Mouse (Mus musculus) hindbrain, embryonic 10.5 days (tissue): Measurements from ENCODE around the gene Rhox2c. TPM values are rescaled to one million over a fixed set of nuclear protein-coding genes. Genes with fewer than 3 reads are reported as not detected.
"Not testable (repeated sequence)": the region's sequence is repeated elsewhere in the genome, so short reads cannot be mapped to it uniquely, and the experiment has no call there.

Source experiments
- DNase-seq: peaks from one replicate; pipeline ENCODE4 v3.0.0-alpha.2; 2017; ENCODE audit warnings: low spot score
- H3K27ac ChIP-seq: fragments of 300-500 bp; sonication (generic); 2 replicates; pipeline ENCODE4 v1.5.1; 2016; ENCODE audit warnings: mild to moderate bottlenecking, moderate library complexity
- H3K27me3 ChIP-seq: fragments of 300-500 bp; sonication (generic); 2 replicates; pipeline ENCODE4 v1.6.1; 2016; ENCODE audit warnings: mild to moderate bottlenecking; ENCODE audit not compliant: poor library complexity, insufficient read depth, severe bottlenecking
- H3K36me3 ChIP-seq: fragments of 300-500 bp; sonication (generic); 2 replicates; pipeline ENCODE4 v1.6.1; 2016; ENCODE audit warnings: mild to moderate bottlenecking, moderate library complexity
- H3K4me1 ChIP-seq: fragments of 300-500 bp; sonication (generic); replicated peaks from 2 replicates; pipeline ENCODE4 v1.6.1; 2016; ENCODE audit warnings: mild to moderate bottlenecking
- H3K4me3 ChIP-seq: fragments of 300-500 bp; sonication (generic); 2 replicates; pipeline ENCODE4 v1.5.1; 2016; ENCODE audit warnings: mild to moderate bottlenecking, moderate library complexity
- H3K9me3 ChIP-seq: fragments of 300-500 bp; sonication (generic); 2 replicates; pipeline ENCODE4 v1.6.1; 2016; ENCODE audit warnings: mild to moderate bottlenecking, moderate library complexity
- WGBS: fragments of 180-500 bp; shearing (Covaris S2); methylation state at CpG from one replicate; pipeline ENCODE4 v1.1.7; 2016; 5-methylcytosine and 5-hydroxymethylcytosine counted together
- polyA plus RNA-seq: library from polyadenylated mRNA; unstranded; fragments of >200 nt; fragmentation: Nextera tagmentation; extraction: Ambion mirVana; gene quantifications from 2 replicates; pipeline ENCODE4 v1.2.1, GENCODE M21; 2016

Rhox2c gene
- 0.27 and 1.7 TPM in 2 replicates for polyA plus RNA-seq

- not testable (repeated sequence) for H3K27me3 ChIP-seq, H3K4me1 ChIP-seq, DNase-seq, H3K27ac ChIP-seq, H3K36me3 ChIP-seq, H3K9me3 ChIP-seq, H3K4me3 ChIP-seq
- 92% methylated on average over 9 of the region's 10 CpGs for WGBS
Observed at GRCm38 (mm10) chrX:37453380-37453779, at the start of gene Rhox2c. Gene Rhox2c, plus strand, starts transcription at chrX:37453680.

- no CpG with 5 or more reads among the region's 9 CpGs for WGBS
- not testable (repeated sequence) for H3K4me3 ChIP-seq
Observed at GRCm38 (mm10) chrX:37411767-37412166, 41.7 kb upstream of the Rhox2c start, which contains the start of gene Rhox2b. Gene Rhox2b, plus strand, starts transcription at chrX:37412067.

GRCm38 (mm10) chrX:37432194-37432593 is 21.3 kb upstream of the Rhox2c start, which contains the start of gene Rhox4b:
Gene Rhox4b, plus strand, starts transcription at chrX:37432494.
- WGBS = 91% methylated on average over 14 of the region's 15 CpGs
- not testable (repeated sequence) for DNase-seq

More at GRCm38 (mm10) chrX:37411767-37412166, 41.7 kb upstream of the Rhox2c start, which contains the start of gene Rhox2b:
- H3K27me3 ChIP-seq, DNase-seq, H3K27ac ChIP-seq, H3K36me3 ChIP-seq, H3K4me1 ChIP-seq, H3K9me3 ChIP-seq: not testable (repeated sequence)

GRCm38 (mm10) chrX:37458285-37458684 is 4.8 kb downstream of the Rhox2c start, which contains the start of gene Rhox3c:
Gene Rhox3c, plus strand, starts transcription at chrX:37458585.
- not testable (repeated sequence) for H3K27me3 ChIP-seq, DNase-seq, H3K4me3 ChIP-seq, H3K36me3 ChIP-seq, H3K9me3 ChIP-seq, H3K4me1 ChIP-seq, H3K27ac ChIP-seq
- 94% methylated on average over 3 of the region's 4 CpGs for WGBS

More at GRCm38 (mm10) chrX:37432194-37432593, 21.3 kb upstream of the Rhox2c start, which contains the start of gene Rhox4b:
- H3K27ac ChIP-seq, H3K27me3 ChIP-seq, H3K36me3 ChIP-seq, H3K4me1 ChIP-seq, H3K9me3 ChIP-seq, H3K4me3 ChIP-seq: not testable (repeated sequence)

GRCm38 (mm10) chrX:37480037-37480436 is 26.6 kb downstream of the Rhox2c start, which contains the start of gene Rhox4c:
Gene Rhox4c, plus strand, starts transcription at chrX:37480337.
- DNase-seq, H3K9me3 ChIP-seq, H3K27me3 ChIP-seq, H3K36me3 ChIP-seq, H3K27ac ChIP-seq, H3K4me3 ChIP-seq, H3K4me1 ChIP-seq: not testable (repeated sequence)
- WGBS = 95% methylated on average over 14 of the region's 14 CpGs

- H3K36me3 ChIP-seq, H3K27me3 ChIP-seq, H3K4me1 ChIP-seq, DNase-seq, H3K27ac ChIP-seq, H3K9me3 ChIP-seq, H3K4me3 ChIP-seq: not testable (repeated sequence)
- WGBS = 96% methylated on average over 17 of the region's 18 CpGs
Observed at GRCm38 (mm10) chrX:37514059-37514458, 60.6 kb downstream of the Rhox2c start, which contains the start of gene Rhox4d. Gene Rhox4d, plus strand, starts transcription at chrX:37514359.

Other genes starting within 250 kb of the Rhox2c start
- gene Gm9, start 242.6 kb upstream of the Rhox2c start, polyA plus RNA-seq = not detected in 2 replicates
- gene Rhox1, start 231.4 kb upstream of the Rhox2c start, polyA plus RNA-seq = not detected in 2 replicates
- gene Rhox2a, start 208.7 kb upstream of the Rhox2c start, polyA plus RNA-seq = 0.58 TPM in 2 replicates
- gene Rhox3a, start 203.8 kb upstream of the Rhox2c start, polyA plus RNA-seq = not detected in 2 replicates
- gene Rhox4a, start 188.3 kb upstream of the Rhox2c start, polyA plus RNA-seq = 0.10 and 0.17 TPM in 2 replicates
- not detected in 2 replicates for gene Rhox3a2, start 73.7 kb upstream of the Rhox2c start, polyA plus RNA-seq
- 0.75 and 2.0 TPM in 2 replicates for gene Rhox4a2, start 62.8 kb upstream of the Rhox2c start, polyA plus RNA-seq
- not detected in 2 replicates for gene Rhox2b, start 41.6 kb upstream of the Rhox2c start, polyA plus RNA-seq
- 0.88 and 1.1 TPM in 2 replicates for gene Rhox4b, start 21.2 kb upstream of the Rhox2c start, polyA plus RNA-seq
- not detected in 2 replicates for gene Rhox3c, start 4.9 kb downstream of the Rhox2c start, polyA plus RNA-seq
- gene Rhox4c, start 26.7 kb downstream of the Rhox2c start, polyA plus RNA-seq = not detected in 2 replicates
- gene Rhox2d, start 39.7 kb downstream of the Rhox2c start, polyA plus RNA-seq = not detected in 2 replicates
- 0.17 TPM in 1 of 2 replicates, not detected in the other for gene Rhox4d, start 60.7 kb downstream of the Rhox2c start, polyA plus RNA-seq
- not detected in 2 replicates for gene Rhox2e, start 76.8 kb downstream of the Rhox2c start, polyA plus RNA-seq
- not detected in 2 replicates for gene Rhox3e, start 88.3 kb downstream of the Rhox2c start, polyA plus RNA-seq
- 0.20 TPM in 1 of 2 replicates, not detected in the other for gene Rhox4e, start 103.7 kb downstream of the Rhox2c start, polyA plus RNA-seq
- not detected in 2 replicates for gene Rhox2f, start 117.7 kb downstream of the Rhox2c start, polyA plus RNA-seq
- not detected in 2 replicates for gene Rhox3f, start 127.3 kb downstream of the Rhox2c start, polyA plus RNA-seq
- not detected in 2 replicates for gene Rhox4f, start 154.0 kb downstream of the Rhox2c start, polyA plus RNA-seq
- not detected in 2 replicates for gene Rhox3g, start 174.9 kb downstream of the Rhox2c start, polyA plus RNA-seq
- gene Rhox2g, start 189.8 kb downstream of the Rhox2c start, polyA plus RNA-seq = not detected in 2 replicates
- gene Rhox4g, start 197.6 kb downstream of the Rhox2c start, polyA plus RNA-seq = not detected in 2 replicates
- gene Rhox3h, start 215.1 kb downstream of the Rhox2c start, polyA plus RNA-seq = not detected in 2 replicates
- not detected in 2 replicates for gene Rhox2h, start 219.6 kb downstream of the Rhox2c start, polyA plus RNA-seq